Mouse (Mus musculus): ENCODE results near the gene Prkrip1.
"Not testable (repeated sequence)": the region's sequence is repeated elsewhere in the genome, so short reads cannot be mapped to it uniquely, and the experiment has no call there.

Gene Prkrip1

GRCm38 (mm10) chr5:136212716-136213115 is 14.0 kb upstream of the Prkrip1 start:
- DNase-seq (ENCODE audit: extremely low spot score, low read depth, low spot score) = no peak

GRCm38 (mm10) chr5:136211341-136212102 is 12.8 kb upstream of the Prkrip1 start:
- not testable (repeated sequence) for DNase-seq (ENCODE audit: extremely low spot score, low read depth, low spot score)

GRCm38 (mm10) chr5:136210549-136210948 is 11.8 kb upstream of the Prkrip1 start:
- no peak for DNase-seq (ENCODE audit: extremely low spot score, low read depth, low spot score)

DNA sequence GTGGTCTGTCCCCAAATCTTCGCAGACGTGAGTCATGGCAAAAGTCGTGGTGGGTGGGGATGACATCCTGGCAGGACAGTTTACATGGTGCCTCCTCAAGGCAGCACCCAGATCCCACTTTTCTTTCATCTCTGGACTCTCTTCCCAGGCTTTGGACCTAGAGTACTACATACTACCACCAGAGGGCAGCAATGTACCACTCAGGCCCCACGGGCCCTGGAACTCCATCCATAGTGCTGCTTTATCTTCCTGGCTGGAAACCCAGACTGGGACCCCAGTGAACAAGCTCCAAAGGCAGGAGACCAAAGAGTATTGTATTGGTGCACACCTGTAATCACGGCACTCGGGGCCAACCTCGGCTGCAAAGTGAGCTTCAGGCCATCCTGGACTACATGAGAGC is 3.1 kb upstream of the Prkrip1 start:
- DNase-seq (ENCODE audit: extremely low spot score, low read depth, low spot score) = peak; percentile 62

DNA sequence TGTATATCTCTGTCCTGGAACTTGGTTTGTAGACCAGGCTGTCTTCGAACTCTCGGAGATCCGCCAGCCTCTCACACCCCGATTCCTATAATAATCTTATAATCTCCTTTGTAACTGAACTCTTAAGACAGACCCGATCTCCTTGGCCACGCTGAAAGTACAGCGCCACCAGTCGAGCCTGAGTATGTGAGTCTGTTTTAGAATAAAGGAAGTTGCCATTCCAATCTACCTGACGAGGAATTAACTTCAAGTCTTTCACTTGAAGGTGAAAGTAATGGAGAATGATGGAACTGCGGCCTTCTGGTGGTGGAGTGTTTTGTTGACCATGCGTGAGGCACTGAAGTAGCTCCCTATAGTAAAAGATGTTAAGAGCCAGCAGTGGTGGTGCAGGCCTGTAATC is 763 bp upstream of the Prkrip1 start:
- DNase-seq (ENCODE audit: extremely low spot score, low read depth, low spot score) = no peak

DNA sequence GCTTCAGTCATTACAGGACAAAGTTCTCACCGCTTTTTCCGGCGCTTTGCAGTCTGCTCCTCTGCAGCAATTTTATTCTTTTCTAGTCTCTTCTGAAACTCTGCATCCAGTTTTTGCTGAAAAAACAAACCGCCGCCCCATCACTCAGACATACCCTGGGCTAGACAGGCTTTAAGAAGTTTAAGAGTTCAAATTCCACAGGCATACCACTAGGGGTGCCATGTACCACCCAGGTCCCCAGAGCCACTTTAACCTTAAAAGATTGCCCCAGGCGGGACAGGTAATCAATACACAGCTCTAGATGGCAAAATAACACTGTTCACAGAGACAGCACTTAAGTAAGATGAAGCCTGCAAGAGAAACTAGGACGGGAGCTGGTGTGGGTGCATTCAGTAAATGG is 6.9 kb downstream of the Prkrip1 start:
- no peak for DNase-seq (ENCODE audit: extremely low spot score, low read depth, low spot score)

GRCm38 (mm10) chr5:136186723-136187122 is 12.0 kb downstream of the Prkrip1 start:
- DNase-seq (ENCODE audit: extremely low spot score, low read depth, low spot score) = no peak

GRCm38 (mm10) chr5:136183766-136184165 is 15.0 kb downstream of the Prkrip1 start:
- DNase-seq (ENCODE audit: extremely low spot score, low read depth, low spot score) = no peak

GRCm38 (mm10) chr5:136182830-136183229 is 15.9 kb downstream of the Prkrip1 start:
- no peak for DNase-seq (ENCODE audit: extremely low spot score, low read depth, low spot score)

- DNase-seq (ENCODE audit: extremely low spot score, low read depth, low spot score) = no peak
These were observed 16.7 kb downstream of the Prkrip1 start for GRCm38 (mm10) chr5:136182049-136182448.

DNA sequence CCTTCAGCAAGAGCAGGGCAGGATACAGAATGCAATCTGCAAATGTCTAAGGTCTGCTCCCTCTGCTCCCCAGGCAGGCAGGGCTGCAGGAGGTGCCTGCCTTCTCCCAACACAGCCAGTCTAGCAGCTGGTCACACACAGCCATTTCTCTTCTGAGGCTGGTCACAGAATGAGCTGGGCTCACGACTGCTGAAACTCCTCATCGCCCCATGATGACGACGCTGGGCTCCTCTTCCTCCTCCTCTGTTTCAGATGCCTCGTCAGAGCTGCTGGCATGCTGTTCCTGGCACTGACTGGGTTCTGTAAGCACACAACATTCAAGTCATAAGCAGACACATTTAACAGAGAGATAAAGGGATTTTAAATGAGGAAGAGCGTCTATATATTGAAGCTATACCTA is 17.6 kb downstream of the Prkrip1 start:
- DNase-seq (ENCODE audit: extremely low spot score, low read depth, low spot score) = no peak

DNA sequence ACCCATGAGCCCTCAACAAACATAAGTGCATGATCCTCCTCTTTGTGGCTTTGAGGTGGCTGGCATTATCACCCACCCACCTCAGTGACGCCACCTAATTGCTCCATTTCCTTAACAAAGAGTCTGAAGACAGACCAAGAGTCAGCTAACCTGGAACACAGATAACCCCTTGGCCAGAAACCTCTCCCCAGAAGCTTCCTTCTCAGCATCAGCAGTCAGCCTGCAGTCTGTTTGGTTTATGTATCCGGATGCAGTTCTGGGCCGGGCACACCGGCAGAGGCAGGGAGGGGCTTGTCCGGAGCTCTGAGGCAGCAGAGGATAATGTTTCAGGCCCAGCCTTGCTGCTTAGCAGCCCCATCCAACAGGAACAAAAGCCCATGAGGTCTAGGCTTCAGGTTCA is 19.2 kb downstream of the Prkrip1 start:
- no peak for DNase-seq (ENCODE audit: extremely low spot score, low read depth, low spot score)

GRCm38 (mm10) chr5:136173606-136174463 is 24.9 kb downstream of the Prkrip1 start:
- no peak for DNase-seq (ENCODE audit: extremely low spot score, low read depth, low spot score)

DNA sequence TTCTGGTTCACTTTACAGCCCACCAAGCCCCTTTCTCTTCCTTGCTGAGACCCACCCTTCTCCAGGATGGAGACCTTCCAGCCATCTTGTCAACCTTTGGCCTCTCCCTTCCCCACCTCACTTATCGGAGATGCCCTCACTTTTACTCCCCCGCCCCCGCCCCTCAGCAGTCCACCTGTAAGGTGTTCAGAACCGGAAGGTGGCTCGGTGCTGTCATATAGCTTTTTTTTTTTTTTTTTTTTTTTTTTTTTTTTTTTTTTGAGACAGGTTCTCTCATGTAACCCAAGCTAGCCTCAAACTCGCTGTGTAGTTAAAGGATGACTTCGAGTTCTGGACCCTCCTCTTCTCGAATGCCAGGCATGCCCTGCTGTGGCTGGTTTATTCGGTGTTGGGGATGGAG is 25.8 kb downstream of the Prkrip1 start:
- DNase-seq (ENCODE audit: extremely low spot score, low read depth, low spot score) = no peak

- DNase-seq (ENCODE audit: extremely low spot score, low read depth, low spot score) = no peak
These were observed 27.1 kb downstream of the Prkrip1 start for GRCm38 (mm10) chr5:136171363-136172341.

DNA sequence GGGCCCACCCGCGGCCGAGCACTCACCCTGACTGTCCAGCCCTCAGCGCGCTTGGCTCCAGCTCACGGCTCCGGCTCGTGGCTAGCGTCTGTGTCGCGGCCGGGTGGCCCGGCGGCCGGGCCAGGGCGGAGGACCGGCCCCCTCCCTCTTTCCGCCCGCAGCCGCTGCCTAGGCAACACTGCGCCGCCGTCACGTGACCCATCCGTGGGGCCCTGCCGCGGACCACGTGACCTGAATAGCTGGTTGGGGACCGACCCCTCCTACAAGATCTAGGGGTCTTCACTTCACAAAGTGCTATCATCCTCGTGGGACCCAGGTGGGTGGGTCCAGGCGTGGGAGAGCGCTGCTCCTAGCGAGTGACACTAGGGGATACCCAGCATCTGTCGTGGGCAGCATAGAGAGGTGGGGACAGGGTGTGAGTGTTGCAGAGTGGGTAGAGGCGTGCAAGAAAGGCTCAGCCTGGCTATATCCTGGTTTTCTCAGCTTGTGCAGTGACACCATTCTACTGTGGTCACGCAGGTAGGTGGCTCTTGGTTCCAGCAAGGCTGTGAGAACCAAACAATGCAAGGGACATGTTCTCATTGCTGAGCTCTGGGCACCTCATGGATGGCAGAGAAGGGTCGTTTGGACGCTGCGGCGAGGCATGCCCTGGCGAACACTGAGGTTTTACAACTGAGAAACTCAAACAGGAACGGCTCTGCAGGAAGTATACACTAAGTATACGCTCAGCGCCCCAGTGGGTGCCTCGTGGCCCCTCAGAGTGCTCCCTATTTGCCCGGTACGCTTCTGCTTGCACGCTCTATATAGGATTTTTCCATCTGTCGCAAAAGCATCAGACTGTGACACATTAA is 28.0 kb downstream of the Prkrip1 start, which contains the start of gene Orai2:
Orai2 (minus strand) TSS at position 202 of the 851 bp plus-strand sequence.
- DNase-seq (ENCODE audit: extremely low spot score, low read depth, low spot score) = peak; percentile 35

DNA sequence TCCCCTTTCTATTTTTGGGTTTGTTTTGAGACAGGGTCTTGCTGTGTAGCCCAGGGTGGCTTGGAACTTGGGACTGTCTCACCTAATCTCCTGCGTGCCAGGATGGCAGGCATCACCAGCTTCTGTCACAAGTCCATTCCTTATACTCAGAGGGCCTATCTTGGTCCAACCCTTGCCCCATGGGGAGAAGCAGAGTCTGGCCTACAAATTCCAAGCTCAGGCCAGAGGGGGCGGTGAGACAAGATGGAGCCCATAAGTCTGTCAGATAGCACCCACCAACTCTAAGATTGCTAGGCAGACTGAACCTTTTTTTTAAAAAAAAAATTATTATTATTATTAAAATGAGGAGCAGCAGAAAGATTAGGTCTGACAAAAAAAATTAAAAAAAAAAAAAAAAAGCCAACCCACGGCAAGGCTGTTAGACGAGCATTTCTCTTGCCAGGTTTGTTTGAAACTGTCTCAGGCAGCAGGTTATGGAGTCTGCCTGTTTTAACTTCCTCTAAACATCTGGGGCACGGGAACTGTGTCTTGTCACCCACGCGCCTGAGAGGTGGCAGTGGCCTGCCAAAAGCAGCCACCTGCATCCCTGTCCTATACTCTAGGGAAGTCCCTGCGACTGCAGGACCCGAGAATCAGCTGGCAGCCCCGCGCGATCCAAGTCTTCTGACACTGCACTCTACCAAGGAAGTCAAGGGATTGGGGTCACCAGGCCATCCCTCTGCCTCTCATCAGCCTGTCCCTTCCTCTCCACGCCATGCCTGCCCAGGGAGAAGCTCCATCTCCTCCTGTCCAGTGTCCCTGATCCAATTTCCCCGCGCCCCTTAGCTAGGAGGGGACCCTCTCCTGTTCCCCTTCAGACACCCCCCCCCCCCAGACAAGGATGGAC is 28.9 kb downstream of the Prkrip1 start:
- no peak for DNase-seq (ENCODE audit: extremely low spot score, low read depth, low spot score)

- DNase-seq (ENCODE audit: extremely low spot score, low read depth, low spot score) = no peak
These were observed 30.7 kb downstream of the Prkrip1 start for GRCm38 (mm10) chr5:136168071-136168470.

DNA sequence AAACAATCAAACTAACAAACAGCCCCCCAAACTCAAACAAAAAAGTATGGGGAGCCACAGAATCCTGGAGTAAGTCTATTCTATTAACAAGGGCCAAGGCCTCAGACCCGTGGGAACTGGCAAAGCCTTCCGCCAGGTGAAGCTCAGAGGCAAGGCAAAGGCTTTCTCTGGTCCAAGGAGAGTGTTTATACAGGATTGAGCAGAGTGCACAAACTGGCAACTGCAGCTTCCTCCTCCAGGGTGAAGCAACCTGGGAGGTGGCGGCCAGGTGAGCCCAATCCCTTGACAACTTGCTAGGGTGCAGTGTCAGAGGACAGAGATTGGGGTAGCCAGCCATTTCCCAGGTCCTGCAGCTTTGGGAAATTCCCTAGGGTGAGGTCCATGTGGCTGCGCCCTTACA is 31.5 kb downstream of the Prkrip1 start:
- DNase-seq (ENCODE audit: extremely low spot score, low read depth, low spot score) = no peak
